Mouse (Mus musculus): ENCODE data around the gene 1700001J03Rik. TPM values are rescaled to one million over a fixed set of nuclear protein-coding genes. Genes with fewer than 3 reads are reported as not detected.
"Not testable (repeated sequence)": the region's sequence is repeated elsewhere in the genome, so short reads cannot be mapped to it uniquely, and the experiment has no call there.

1700001J03Rik gene
- not detected in 2 replicates for polyA plus RNA-seq (2015; fragmentation: Nextera tagmentation; extraction: Ambion mirVana)

GRCm38 (mm10) chr5:146185204-146185603 lies at the start of gene 1700001J03Rik:
TSS of gene 1700001J03Rik (minus strand) at chr5:146185304.
- WGBS: 76% methylated on average over 4 of the region's 4 CpGs
- not testable (repeated sequence) for H3K27ac ChIP-seq; H3K4me2 ChIP-seq; H3K9ac ChIP-seq; ATAC-seq (ENCODE audit: insufficient number of reproducible peaks, insufficient read depth, low FRiP score, low TSS enrichment, low read depth); H3K4me3 ChIP-seq; H3K4me1 ChIP-seq; H3K36me3 ChIP-seq; H3K9me3 ChIP-seq; H3K27me3 ChIP-seq

- no peak overlapping the region for H3K4me2 ChIP-seq
- ATAC-seq (ENCODE audit: insufficient number of reproducible peaks, insufficient read depth, low FRiP score, low TSS enrichment, low read depth): no peak
- no peaks in the 10 kb centered on the region for H3K27me3 ChIP-seq
- H3K4me1 ChIP-seq: peaks cover 16% of the 10 kb centered on the region
- 83% methylated on average over 1 of the region's 1 CpGs for WGBS
- no peak overlapping the region for H3K9ac ChIP-seq
- no peaks in the 10 kb centered on the region for H3K36me3 ChIP-seq
- no peak overlapping the region for H3K27ac ChIP-seq
- H3K4me3 ChIP-seq: no peak overlapping the region
- H3K9me3 ChIP-seq: no peaks in the 10 kb centered on the region
Measured at GRCm38 (mm10) chr5:146234336-146234735, 49.2 kb upstream of the 1700001J03Rik start.

GRCm38 (mm10) chr5:146232816-146233215 lies 47.7 kb upstream of the 1700001J03Rik start:
- WGBS: 67% methylated on average over 11 of the region's 11 CpGs
- H3K9ac ChIP-seq: peak overlapping the region; percentile 37; the same call in 1 of the 2 replicates

GRCm38 (mm10) chr5:146232056-146232675 lies 47.1 kb upstream of the 1700001J03Rik start:
- Histone ChIP-seq H3K4me1 (peaks cover 16% of the 10 kb centered on the region), H3K36me3 (no peaks in the 10 kb centered on the region), H3K9ac (peak overlapping the region; percentile 91), H3K9me3 (no peaks in the 10 kb centered on the region), H3K4me2 (peak overlapping the region; percentile 84), H3K27me3 (no peaks in the 10 kb centered on the region), H3K27ac (no peak overlapping the region), H3K4me3 (peak overlapping the region; percentile 81)
- WGBS: 33% methylated on average over 6 of the region's 6 CpGs
- ATAC-seq (ENCODE audit: insufficient number of reproducible peaks, insufficient read depth, low FRiP score, low TSS enrichment, low read depth): no peak

More at GRCm38 (mm10) chr5:146232816-146233215, 47.7 kb upstream of the 1700001J03Rik start:
- peak overlapping the region; percentile 84 for H3K4me2 ChIP-seq
- peaks cover 16% of the 10 kb centered on the region for H3K4me1 ChIP-seq
- no peak overlapping the region for H3K27ac ChIP-seq
- H3K36me3 ChIP-seq: no peaks in the 10 kb centered on the region
- H3K27me3 ChIP-seq: no peaks in the 10 kb centered on the region
- H3K9me3 ChIP-seq: no peaks in the 10 kb centered on the region
- no peak for ATAC-seq (ENCODE audit: insufficient number of reproducible peaks, insufficient read depth, low FRiP score, low TSS enrichment, low read depth)
- peak overlapping the region; percentile 81 for H3K4me3 ChIP-seq

GRCm38 (mm10) chr5:146231655-146231996 lies 46.5 kb upstream of the 1700001J03Rik start:
- ATAC-seq (ENCODE audit: insufficient number of reproducible peaks, insufficient read depth, low FRiP score, low TSS enrichment, low read depth): peak; percentile 1; the same call in 1 of the 2 replicates
- no peaks in the 10 kb centered on the region for H3K27me3 ChIP-seq

GRCm38 (mm10) chr5:146230864-146231654 lies 46.0 kb upstream of the 1700001J03Rik start, which contains the start of gene Cdk8:
TSS of gene Cdk8 (plus strand) at chr5:146231230.
- H3K36me3 ChIP-seq: no peaks in the 10 kb centered on the region
- peak; percentile 80 for ATAC-seq (ENCODE audit: insufficient number of reproducible peaks, insufficient read depth, low FRiP score, low TSS enrichment, low read depth)
- H3K9me3 ChIP-seq: no peaks in the 10 kb centered on the region
- H3K4me2 ChIP-seq: peak within 1 kb of the TSS; percentile 84
- peak within 1 kb of the TSS; percentile 97 for H3K27ac ChIP-seq
- under 1% methylated on average over 55 of the region's 102 CpGs for WGBS
- H3K9ac ChIP-seq: peak within 1 kb of the TSS; percentile 91
- peak within 1 kb of the TSS; percentile 81 for H3K4me3 ChIP-seq
- no peaks in the 10 kb centered on the region for H3K27me3 ChIP-seq
- H3K4me1 ChIP-seq: peaks cover 11% of the 10 kb centered on the region

More at GRCm38 (mm10) chr5:146231655-146231996, 46.5 kb upstream of the 1700001J03Rik start:
- peak overlapping the region; percentile 84 for H3K4me2 ChIP-seq
- no peaks in the 10 kb centered on the region for H3K36me3 ChIP-seq
- H3K9ac ChIP-seq: peak overlapping the region; percentile 91
- H3K9me3 ChIP-seq: no peaks in the 10 kb centered on the region
- H3K4me3 ChIP-seq: peak overlapping the region; percentile 81
- peak overlapping the region; percentile 97 for H3K27ac ChIP-seq
- WGBS: under 1% methylated on average over 19 of the region's 19 CpGs
- H3K4me1 ChIP-seq: peaks cover 16% of the 10 kb centered on the region

GRCm38 (mm10) chr5:146229869-146230650 lies 45.0 kb upstream of the 1700001J03Rik start:
- H3K9me3 ChIP-seq: no peaks in the 10 kb centered on the region
- H3K9ac ChIP-seq: peak overlapping the region; percentile 91
- WGBS: 57% methylated on average over 17 of the region's 17 CpGs
- H3K27me3 ChIP-seq: no peaks in the 10 kb centered on the region
- no peak for ATAC-seq (ENCODE audit: insufficient number of reproducible peaks, insufficient read depth, low FRiP score, low TSS enrichment, low read depth)
- peak overlapping the region; percentile 84 for H3K4me2 ChIP-seq
- peak overlapping the region; percentile 97 for H3K27ac ChIP-seq
- H3K4me1 ChIP-seq: peaks cover 10% of the 10 kb centered on the region
- no peaks in the 10 kb centered on the region for H3K36me3 ChIP-seq
- H3K4me3 ChIP-seq: peak overlapping the region; percentile 81

GRCm38 (mm10) chr5:146227496-146227895 lies 42.4 kb upstream of the 1700001J03Rik start:
- Histone ChIP-seq H3K27ac (no peak overlapping the region), H3K27me3 (no peaks in the 10 kb centered on the region), H3K4me2 (no peak overlapping the region), H3K4me1 (peaks cover 5% of the 10 kb centered on the region; the same call in 1 of the 2 replicates), H3K9me3 (no peaks in the 10 kb centered on the region), H3K9ac (no peak overlapping the region), H3K36me3 (no peaks in the 10 kb centered on the region), H3K4me3 (no peak overlapping the region)
- WGBS: 85% methylated on average over 8 of the region's 8 CpGs
- ATAC-seq (ENCODE audit: insufficient number of reproducible peaks, insufficient read depth, low FRiP score, low TSS enrichment, low read depth): no peak

GRCm38 (mm10) chr5:146223786-146224185 lies 38.7 kb upstream of the 1700001J03Rik start:
- H3K27me3 ChIP-seq: no peaks in the 10 kb centered on the region
- H3K9ac ChIP-seq: no peak overlapping the region
- H3K36me3 ChIP-seq: no peaks in the 10 kb centered on the region
- ATAC-seq (ENCODE audit: insufficient number of reproducible peaks, insufficient read depth, low FRiP score, low TSS enrichment, low read depth): no peak
- no peak overlapping the region for H3K4me3 ChIP-seq
- WGBS: 77% methylated on average over 5 of the region's 5 CpGs
- H3K4me1 ChIP-seq: peaks cover 10% of the 10 kb centered on the region; the same call in 1 of the 2 replicates
- no peaks in the 10 kb centered on the region for H3K9me3 ChIP-seq
- no peak overlapping the region; the same call in 1 of the 2 replicates for H3K27ac ChIP-seq
- no peak overlapping the region for H3K4me2 ChIP-seq

GRCm38 (mm10) chr5:146221722-146222121 lies 36.6 kb upstream of the 1700001J03Rik start:
- Histone ChIP-seq H3K4me1 (peaks cover 10% of the 10 kb centered on the region; the same call in 1 of the 2 replicates), H3K27me3 (no peaks in the 10 kb centered on the region), H3K36me3 (peaks cover 16% of the 10 kb centered on the region), H3K4me3 (peak overlapping the region; percentile 78), H3K9ac (peak overlapping the region; percentile 89), H3K27ac (peak overlapping the region; percentile 96), H3K4me2 (peak overlapping the region; percentile 65), H3K9me3 (no peaks in the 10 kb centered on the region)
- ATAC-seq (ENCODE audit: insufficient number of reproducible peaks, insufficient read depth, low FRiP score, low TSS enrichment, low read depth): no peak
- WGBS: 21% methylated on average over 6 of the region's 6 CpGs

Measured in embryonic facial prominence, embryonic 13.5 days (tissue).